Mouse (Mus musculus): ENCODE measurements at regions not wholly inside any gene's neighbourhood (a gene's known extent, or its start where the extent isn't known, plus 50 kb on each side); places are given as distances from the start of the nearest gene placed in this dataset.

- 57% methylated on average over 15 of the region's 15 CpGs for WGBS (ENCODE audit: insufficient replicate concordance)
- H3K4me2 ChIP-seq (ENCODE audit: low read depth, low read length): no peak overlapping the region
- no peaks in the 10 kb centered on the region for H3K9me3 ChIP-seq (ENCODE audit: low read length)
- peak overlapping the region; percentile 78 for H3K27ac ChIP-seq (ENCODE audit: low read depth)
- H3K36me3 ChIP-seq (replicated peaks; ENCODE audit: insufficient read depth, low read length): no peaks in the 10 kb centered on the region
- no peak overlapping the region for H3K9ac ChIP-seq (replicated peaks)
- no peak overlapping the region for H3K4me3 ChIP-seq (ENCODE audit: low read depth, low read length)
- no peaks in the 10 kb centered on the region for H3K27me3 ChIP-seq (ENCODE audit: insufficient read depth, low read length)
- peak; percentile 14 for DNase-seq
- peaks cover 59% of the 10 kb centered on the region for H3K4me1 ChIP-seq (ENCODE audit: insufficient read depth)
- TF ChIP-seq EP300 (IDR thresholded peaks at IDR 0.05; ENCODE audit: low read depth) (peak; percentile 9; the same call in 1 of the 2 replicates), CTCF (IDR thresholded peaks at IDR 0.05; ENCODE audit: low read depth) (no peak)
- peak; percentile 68 for ATAC-seq
Measured at GRCm38 (mm10) chr16:30788944-30789781, 189.6 kb downstream of the Fam43a start.

GRCm38 (mm10) chr16:30790036-30790435 is 190.5 kb downstream of the Fam43a start:
- no peak overlapping the region for H3K4me3 ChIP-seq (ENCODE audit: low read depth, low read length)
- H3K9me3 ChIP-seq (ENCODE audit: low read length): no peaks in the 10 kb centered on the region
- TF ChIP-seq CTCF (IDR thresholded peaks at IDR 0.05; ENCODE audit: low read depth) (no peak), EP300 (IDR thresholded peaks at IDR 0.05; ENCODE audit: low read depth) (peak; percentile 13; the same call in 1 of the 2 replicates)
- no peaks in the 10 kb centered on the region for H3K36me3 ChIP-seq (replicated peaks; ENCODE audit: insufficient read depth, low read length)
- no peak overlapping the region for H3K4me2 ChIP-seq (ENCODE audit: low read depth, low read length)
- 19% methylated on average over 3 of the region's 3 CpGs for WGBS (ENCODE audit: insufficient replicate concordance)
- H3K9ac ChIP-seq (replicated peaks): 0 out of 2 replicates have a peak overlapping the region, but pooled peaks have one; percentile 26
- peak; percentile 47 for ATAC-seq
- peak; percentile 53 for DNase-seq
- H3K27me3 ChIP-seq (ENCODE audit: insufficient read depth, low read length): no peaks in the 10 kb centered on the region
- peak overlapping the region; percentile 78 for H3K27ac ChIP-seq (ENCODE audit: low read depth)
- peaks cover 67% of the 10 kb centered on the region for H3K4me1 ChIP-seq (ENCODE audit: insufficient read depth)

DNA sequence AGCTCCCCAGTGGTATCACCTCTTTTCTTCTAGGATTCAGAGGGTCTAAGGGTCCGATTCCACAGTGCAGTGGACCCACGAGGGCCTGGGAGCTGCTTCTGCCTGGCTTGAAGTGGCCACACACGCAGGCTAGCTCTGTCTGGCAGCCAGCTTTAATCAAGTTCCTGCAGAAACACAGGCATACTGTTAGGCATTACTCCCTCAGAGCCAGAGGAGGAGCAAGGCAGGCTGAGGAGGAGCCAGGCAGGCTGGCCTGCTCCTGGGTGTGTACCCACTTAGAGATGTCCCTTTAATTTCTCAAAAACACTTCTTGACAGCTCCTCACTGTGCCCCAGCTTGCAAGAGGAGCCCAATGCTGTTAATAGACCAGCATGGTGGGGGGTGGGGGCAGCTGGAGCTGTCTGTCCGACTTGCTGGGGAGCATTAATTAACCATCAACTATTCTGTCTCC is 191.1 kb downstream of the Fam43a start:
- no peak overlapping the region for H3K4me2 ChIP-seq (ENCODE audit: low read depth, low read length)
- no peak overlapping the region for H3K4me3 ChIP-seq (ENCODE audit: low read depth, low read length)
- H3K27me3 ChIP-seq (ENCODE audit: insufficient read depth, low read length): no peaks in the 10 kb centered on the region
- ATAC-seq: peak; percentile 42
- H3K4me1 ChIP-seq (ENCODE audit: insufficient read depth): peaks cover 71% of the 10 kb centered on the region
- H3K27ac ChIP-seq (ENCODE audit: low read depth): peak overlapping the region; percentile 78
- H3K36me3 ChIP-seq (replicated peaks; ENCODE audit: insufficient read depth, low read length): no peaks in the 10 kb centered on the region
- 20% methylated on average over 4 of the region's 4 CpGs for WGBS (ENCODE audit: insufficient replicate concordance)
- DNase-seq: peak; percentile 24
- H3K9me3 ChIP-seq (ENCODE audit: low read length): no peaks in the 10 kb centered on the region
- no peak for TF ChIP-seq EP300 (IDR thresholded peaks at IDR 0.05; ENCODE audit: low read depth)
- no peak for TF ChIP-seq CTCF (IDR thresholded peaks at IDR 0.05; ENCODE audit: low read depth)
- H3K9ac ChIP-seq (replicated peaks): no peak overlapping the region

- Histone ChIP-seq H3K27ac (ENCODE audit: low read depth) (no peak overlapping the region), H3K4me2 (ENCODE audit: low read depth, low read length) (no peak overlapping the region), H3K4me1 (ENCODE audit: insufficient read depth) (peaks cover 73% of the 10 kb centered on the region), H3K9me3 (ENCODE audit: low read length) (no peaks in the 10 kb centered on the region), H3K4me3 (ENCODE audit: low read depth, low read length) (no peak overlapping the region), H3K27me3 (ENCODE audit: insufficient read depth, low read length) (no peaks in the 10 kb centered on the region), H3K9ac (replicated peaks) (no peak overlapping the region), H3K36me3 (replicated peaks; ENCODE audit: insufficient read depth, low read length) (no peaks in the 10 kb centered on the region)
- DNase-seq (no peak), ATAC-seq (no peak)
- 56% methylated on average over 10 of the region's 10 CpGs for WGBS (ENCODE audit: insufficient replicate concordance)
- TF ChIP-seq CTCF (IDR thresholded peaks at IDR 0.05; ENCODE audit: low read depth) (no peak), EP300 (IDR thresholded peaks at IDR 0.05; ENCODE audit: low read depth) (no peak)
Measured at GRCm38 (mm10) chr16:30791048-30791855, 191.7 kb downstream of the Fam43a start.

GRCm38 (mm10) chr16:30792738-30793377 is 193.3 kb downstream of the Fam43a start:
- Histone ChIP-seq H3K4me1 (ENCODE audit: insufficient read depth) (peaks cover 72% of the 10 kb centered on the region), H3K36me3 (replicated peaks; ENCODE audit: insufficient read depth, low read length) (no peaks in the 10 kb centered on the region), H3K27me3 (ENCODE audit: insufficient read depth, low read length) (no peaks in the 10 kb centered on the region), H3K4me3 (ENCODE audit: low read depth, low read length) (no peak overlapping the region), H3K27ac (ENCODE audit: low read depth) (no peak overlapping the region), H3K9me3 (ENCODE audit: low read length) (no peaks in the 10 kb centered on the region), H3K4me2 (ENCODE audit: low read depth, low read length) (no peak overlapping the region), H3K9ac (replicated peaks) (no peak overlapping the region)
- WGBS (ENCODE audit: insufficient replicate concordance): 51% methylated on average over 11 of the region's 11 CpGs
- DNase-seq (no peak), ATAC-seq (no peak)
- TF ChIP-seq CTCF (IDR thresholded peaks at IDR 0.05; ENCODE audit: low read depth) (no peak), EP300 (IDR thresholded peaks at IDR 0.05; ENCODE audit: low read depth) (no peak)

GRCm38 (mm10) chr16:30793378-30793753 is 193.8 kb downstream of the Fam43a start:
- 57% methylated on average over 9 of the region's 9 CpGs for WGBS (ENCODE audit: insufficient replicate concordance)
- no peaks in the 10 kb centered on the region for H3K9me3 ChIP-seq (ENCODE audit: low read length)
- H3K36me3 ChIP-seq (replicated peaks; ENCODE audit: insufficient read depth, low read length): no peaks in the 10 kb centered on the region
- H3K9ac ChIP-seq (replicated peaks): no peak overlapping the region
- no peak for TF ChIP-seq EP300 (IDR thresholded peaks at IDR 0.05; ENCODE audit: low read depth)
- TF ChIP-seq CTCF (IDR thresholded peaks at IDR 0.05; ENCODE audit: low read depth): no peak
- ATAC-seq (no peak), DNase-seq (no peak)
- H3K4me3 ChIP-seq (ENCODE audit: low read depth, low read length): no peak overlapping the region
- H3K27ac ChIP-seq (ENCODE audit: low read depth): no peak overlapping the region
- H3K27me3 ChIP-seq (ENCODE audit: insufficient read depth, low read length): no peaks in the 10 kb centered on the region
- H3K4me2 ChIP-seq (ENCODE audit: low read depth, low read length): no peak overlapping the region
- peaks cover 70% of the 10 kb centered on the region for H3K4me1 ChIP-seq (ENCODE audit: insufficient read depth)

Data from liver, postnatal 0 days (tissue).